Mouse (Mus musculus): Measurements from ENCODE around the gene Gm8439.

The Gm8439 gene

DNA sequence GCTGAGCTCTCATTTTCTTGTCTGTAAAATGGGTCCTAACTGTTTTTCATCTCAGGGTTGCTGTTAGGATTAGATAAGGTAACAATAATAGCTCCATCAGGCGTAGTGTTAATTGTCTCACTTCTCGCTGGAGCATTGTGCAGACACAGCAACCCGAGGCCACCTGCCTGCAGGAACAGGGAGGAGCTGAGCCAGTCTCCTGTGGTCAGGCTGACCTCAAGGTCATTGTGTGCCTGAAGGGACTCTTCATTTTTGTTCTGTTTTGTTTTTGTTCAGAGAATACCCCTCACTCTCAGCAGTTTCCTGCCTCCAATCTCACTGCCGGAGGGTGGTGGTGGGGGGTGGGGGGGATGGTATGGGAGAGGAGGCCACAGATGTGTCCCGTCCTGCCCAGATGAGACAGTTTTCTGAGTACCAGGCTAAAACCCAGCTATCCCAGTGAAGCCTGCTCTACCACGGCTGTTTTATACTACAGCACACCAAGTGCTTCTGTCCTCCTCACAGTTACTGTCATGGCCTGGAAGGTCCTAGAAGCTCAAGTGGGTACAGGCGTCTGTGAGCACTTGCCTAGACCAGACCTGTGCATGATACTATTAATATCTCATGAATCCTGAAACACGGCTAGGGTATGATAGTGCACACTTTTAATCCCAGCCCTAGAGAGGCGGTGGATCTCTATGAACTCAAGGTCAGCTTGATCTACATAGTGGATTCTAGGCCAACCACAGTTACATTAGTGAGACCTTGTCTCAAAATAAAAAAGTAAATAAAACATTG lies 23.9 kb downstream of the Gm8439 start:
- in situ Hi-C loops (cut with MboI) = no loop called here

DNA sequence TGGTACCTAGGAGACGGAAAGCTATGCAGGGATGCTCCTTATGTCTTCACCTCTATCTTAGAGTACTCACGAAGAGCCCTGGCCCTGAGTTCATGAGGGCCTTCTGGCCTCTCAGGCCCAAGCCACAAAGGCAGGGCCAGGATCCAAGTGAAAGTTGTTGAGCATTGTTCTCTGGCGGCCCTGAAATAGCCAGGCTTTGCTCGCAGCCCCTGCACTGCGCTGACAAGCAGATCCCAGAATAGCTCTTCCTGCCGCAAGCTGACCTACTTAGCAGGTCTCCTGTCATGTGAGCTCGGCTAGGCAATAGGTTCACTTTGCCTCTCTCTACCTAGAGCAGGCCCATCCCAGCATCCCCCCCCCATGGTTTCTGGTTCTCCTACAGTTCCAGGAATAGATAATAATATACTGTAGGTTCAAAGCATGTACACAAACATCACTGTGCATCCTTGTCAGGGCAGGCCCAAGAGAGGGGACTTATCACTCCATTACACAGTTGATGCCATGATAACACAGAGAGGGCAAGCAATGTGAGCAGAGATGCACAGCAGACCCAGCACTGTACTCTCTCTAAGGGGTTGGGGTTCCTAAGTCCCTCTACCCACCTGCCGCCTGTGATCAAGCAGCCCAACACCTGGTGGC lies 25.3 kb downstream of the Gm8439 start:
- in situ Hi-C loops (cut with MboI) = no loop called here

DNA sequence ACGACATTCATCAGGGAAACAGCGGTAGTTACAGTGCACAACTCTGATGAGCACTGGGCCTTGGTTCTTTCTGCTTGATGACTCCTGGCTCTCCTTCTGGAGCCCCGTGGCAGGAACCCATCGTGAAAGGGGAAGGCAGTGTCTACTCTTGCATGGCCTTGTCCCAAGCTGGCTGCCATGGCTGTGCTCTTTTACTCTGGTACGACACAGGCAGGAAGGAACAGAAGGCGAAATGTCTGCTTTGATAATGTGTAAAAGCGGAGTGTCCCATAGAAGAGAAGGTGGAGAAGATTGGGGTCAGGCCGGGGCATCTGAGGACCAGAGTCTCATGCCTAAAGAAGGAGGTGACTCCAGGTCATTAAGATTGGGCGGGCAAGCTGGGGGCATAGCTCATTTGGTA lies 26.1 kb downstream of the Gm8439 start:
- in situ Hi-C loops (cut with MboI) = no loop called here

DNA sequence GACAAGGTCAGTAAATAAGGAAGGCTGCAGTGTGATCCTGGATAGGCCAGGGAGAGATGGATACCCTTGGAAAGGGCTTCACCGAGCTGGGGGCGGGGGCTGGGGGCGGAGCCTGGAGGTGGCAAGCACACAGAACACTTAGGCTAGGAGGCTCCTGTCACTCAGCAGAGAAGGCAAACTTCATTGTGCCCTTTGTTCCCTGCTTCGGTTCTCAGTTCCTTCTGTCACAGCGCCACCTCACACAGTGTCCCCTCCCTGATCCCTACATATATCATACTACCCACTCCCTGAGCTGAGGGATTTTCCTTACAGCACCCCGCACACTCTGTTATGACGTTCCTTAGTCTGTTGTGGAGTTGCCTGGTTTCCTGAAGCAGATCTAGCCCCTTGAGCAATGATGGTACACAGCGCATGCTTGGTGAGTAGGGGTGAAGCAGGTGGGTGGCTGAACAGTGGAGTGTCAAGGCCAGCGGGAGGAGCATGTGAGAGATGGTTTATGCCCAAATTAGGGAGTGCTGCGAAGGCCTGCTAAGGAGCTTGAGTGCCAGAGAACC lies 27.1 kb downstream of the Gm8439 start:
- in situ Hi-C loops (cut with MboI) = no loop called here

DNA sequence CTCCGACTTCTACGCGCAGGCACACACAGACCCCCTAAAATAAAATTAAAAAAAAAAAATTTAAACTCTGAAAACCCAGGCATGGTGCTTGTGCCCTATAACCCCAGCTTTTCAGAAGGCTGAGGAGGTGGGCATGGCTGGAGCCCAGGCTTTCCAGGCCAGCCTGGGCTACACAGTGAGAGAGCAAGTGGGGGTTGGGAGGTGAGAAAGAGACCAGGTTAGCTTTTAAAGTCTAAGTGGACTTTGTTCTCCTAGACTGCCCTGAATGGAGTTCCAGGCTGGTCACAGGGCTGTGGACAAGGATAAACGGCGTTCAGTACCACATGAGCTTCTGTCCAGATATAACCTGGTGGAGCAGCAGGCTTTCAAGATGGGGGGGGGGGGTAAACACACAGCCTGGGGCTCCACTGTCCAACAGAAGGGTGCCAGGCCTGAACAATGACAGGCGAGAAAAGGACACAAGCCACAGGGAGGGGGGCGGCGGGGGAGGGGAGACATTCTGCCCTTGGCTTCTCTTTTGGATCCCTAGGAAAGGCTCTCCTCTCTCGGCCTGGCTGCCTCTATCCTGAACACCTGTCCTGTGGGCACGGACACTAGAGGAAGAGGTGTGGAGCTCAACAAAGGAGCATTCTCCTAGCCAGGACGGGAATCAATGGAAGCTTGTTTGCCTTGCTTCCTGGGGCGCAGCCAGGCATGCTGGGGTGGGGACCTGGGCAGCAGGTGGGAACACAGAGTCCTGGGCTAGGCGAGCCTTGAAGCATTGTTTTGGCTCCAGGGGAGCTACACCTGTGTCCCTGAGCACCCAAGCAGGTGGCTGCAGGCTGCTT lies 27.9 kb downstream of the Gm8439 start:
- in situ Hi-C loops (cut with MboI) = no loop called here

DNA sequence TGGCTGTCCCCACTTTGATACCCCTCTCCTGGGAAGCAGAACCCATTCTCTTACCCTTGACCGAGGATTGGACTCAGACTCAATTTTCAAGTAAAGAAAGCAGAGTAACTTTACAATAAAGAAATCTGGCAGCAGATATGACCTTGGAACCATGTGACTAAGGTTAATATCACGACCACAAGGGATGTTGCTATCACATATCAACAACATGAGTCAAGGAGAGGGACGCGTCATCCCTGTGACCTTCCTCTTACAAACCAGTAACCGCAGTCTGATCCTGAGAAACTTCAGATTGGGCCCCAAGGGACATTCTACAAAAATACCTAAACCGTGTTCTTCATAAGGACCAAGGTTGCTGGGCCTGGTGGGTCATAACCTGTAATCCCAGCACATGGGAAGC lies 39.2 kb downstream of the Gm8439 start:
- in situ Hi-C loops (cut with MboI) = no loop called here

DNA sequence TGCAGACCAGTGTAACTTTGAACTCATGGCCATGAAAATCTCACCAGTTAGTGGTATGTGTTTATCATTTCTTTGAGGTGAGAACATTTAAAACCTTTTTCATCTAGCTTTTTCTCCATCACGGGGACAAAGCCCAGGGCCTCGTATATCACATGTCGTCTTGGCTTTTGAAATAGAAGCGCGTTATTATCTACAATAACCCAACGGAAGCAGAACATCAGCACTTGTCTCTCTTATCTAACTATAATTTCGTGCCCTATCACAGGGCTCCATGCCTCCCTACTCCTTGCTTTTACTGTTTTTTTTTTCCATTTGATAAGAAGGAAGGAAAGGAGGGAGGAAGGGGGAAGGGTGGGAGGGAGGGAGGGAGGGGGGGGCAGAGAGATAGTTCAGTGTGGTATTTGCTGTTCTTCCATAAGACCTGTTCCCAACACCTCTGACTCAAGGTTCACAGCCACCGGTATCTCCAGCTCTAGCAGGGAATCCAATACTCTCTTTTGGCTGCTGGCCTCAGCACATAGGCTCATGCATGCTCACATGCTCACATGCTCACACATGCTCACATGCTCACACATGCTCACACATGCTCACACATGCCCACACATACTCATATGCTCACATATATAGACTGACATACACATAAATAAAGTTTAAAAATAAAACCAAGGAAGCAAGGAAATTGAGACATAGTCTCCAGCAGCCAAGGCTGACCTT lies 41.8 kb downstream of the Gm8439 start:
- in situ Hi-C loops (cut with MboI) = no loop called here

DNA sequence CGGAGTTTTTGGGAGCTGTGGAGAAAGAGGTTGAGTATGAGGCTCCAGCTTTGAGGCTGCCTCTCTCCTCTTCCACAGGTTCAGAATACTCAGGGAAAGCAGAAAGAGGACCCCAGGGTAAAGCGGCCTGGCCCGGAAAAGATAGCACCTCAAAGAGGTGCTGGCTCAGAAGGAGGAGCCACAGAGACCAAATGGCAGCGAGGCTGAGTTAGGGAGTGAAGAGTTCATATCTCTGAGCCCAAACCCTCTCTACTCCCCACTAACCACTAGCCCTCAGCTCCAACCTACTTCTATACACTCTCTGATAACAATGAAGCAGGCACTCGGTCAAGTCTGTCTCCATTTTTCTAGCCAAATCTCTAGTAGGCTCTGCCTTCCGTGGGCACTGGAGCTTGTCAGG lies 43.3 kb downstream of the Gm8439 start:
- in situ Hi-C loops (cut with MboI) = no loop called here

DNA sequence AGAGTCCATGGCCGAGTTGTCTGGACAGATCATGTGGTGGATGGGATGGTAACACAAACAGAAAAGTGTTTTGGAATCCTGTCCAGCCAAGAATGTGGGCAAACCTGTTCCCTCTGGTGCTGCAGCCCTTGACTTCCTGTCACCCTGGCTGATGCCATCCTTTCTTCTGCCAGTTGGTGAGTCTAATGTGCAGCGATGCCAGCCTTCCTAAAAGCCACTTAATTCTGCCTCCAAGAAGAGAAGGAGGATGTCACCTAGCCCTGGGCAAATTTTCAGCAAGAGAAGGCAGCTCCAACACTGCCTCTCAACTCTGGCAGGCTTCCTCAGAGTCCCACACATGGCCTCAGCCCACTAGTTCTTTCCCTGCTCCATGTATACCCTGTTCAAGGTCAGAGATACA lies 46.8 kb downstream of the Gm8439 start:
- in situ Hi-C loops (cut with MboI) = no loop called here

DNA sequence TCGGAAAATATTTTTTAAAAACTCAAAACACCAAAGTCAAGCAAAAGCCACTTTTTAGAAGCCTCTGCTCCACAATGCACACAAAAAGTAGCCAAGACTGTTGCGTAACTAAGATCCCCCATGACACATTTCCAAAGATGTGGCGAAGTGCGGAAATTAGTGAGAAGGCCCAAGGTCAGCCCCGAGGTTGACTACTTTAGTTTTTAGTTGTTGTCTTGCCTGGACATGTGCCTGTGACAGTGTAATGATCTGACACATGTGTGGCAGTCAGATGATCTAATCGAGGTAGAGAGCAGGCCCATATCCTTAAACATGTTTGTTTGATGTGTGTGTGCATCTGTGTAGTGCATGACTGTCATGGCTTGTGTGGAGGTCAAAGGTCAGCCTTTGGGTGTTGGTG lies 53.4 kb downstream of the Gm8439 start:
- in situ Hi-C loops (cut with MboI) = no loop called here

DNA sequence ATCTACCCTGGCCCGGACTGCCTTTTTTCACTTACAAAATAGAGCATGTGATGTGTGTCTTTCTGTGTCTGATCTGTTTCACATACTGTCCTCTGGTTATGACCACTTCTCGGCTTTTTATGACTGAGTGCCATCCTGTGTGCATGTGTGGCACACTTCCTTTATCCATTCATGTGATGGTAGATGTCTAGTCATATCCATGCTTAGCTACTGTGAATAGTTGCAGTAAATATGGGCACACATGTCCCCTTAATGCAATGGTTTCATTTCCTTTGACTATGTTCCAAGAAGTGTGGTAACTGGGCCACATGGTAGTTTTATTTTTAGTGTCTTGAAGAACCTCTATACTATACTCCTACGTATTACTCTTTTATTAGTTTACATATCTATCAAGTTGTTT lies 55.4 kb downstream of the Gm8439 start:
- in situ Hi-C loops (cut with MboI) = no loop called here

DNA sequence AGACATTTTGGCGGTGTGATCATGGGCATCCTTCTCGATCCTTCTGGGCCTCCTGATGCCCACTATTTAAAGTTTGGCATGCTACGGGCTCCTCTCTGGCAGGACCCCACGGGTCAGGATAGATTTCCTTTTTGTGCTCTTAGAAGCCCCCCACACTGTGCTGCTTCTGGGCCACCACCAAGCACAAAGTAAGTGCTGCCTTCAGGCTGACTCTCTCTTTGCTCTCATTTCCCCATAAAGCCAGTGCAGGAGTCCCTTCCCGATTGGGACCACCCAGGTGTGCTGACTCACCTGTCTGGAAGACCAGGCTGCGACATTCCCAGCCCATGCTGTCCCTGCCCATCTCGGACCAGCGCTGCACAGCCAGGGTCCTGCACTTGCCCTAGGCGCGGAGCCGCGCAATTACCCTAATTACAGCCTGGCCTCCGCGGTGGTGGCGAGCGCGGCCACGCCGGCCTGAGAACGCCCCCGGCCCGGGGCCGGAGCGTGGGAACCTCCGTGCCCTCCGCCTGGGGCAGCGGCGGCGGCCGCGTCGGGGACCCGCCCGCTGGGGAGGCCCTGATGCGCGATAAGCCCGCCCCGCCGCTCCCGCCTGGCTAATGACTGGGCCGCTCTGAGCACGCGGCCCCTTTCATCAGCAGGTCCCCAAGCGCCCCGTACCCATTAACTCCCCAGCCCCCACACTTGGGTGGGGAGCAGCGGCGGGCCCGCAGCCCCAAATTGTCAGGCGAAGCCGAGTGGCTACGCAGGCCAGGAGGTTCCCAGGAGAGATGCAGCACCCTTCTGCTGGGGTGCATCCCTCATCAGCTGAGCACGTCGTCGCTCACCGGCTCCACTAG lies 61.0 kb downstream of the Gm8439 start:
- in situ Hi-C loops (cut with MboI) = no loop called here

DNA sequence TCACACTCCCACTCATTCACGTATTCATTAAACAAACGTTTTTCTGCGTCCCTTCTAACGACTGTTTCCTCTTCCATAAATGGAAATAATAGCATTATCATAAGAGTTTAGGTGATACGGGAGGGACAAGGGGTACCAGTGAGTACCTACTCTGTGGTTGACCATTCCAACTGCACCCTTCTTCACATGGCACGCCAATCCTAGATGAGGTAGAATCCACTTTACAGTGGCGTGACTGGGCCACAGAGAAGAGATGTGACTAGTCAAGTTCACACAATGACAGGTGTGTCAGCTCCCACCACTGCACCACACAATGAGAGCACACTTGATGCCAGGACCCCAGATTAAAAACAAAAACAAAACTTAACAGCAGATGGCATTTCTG lies 61.7 kb downstream of the Gm8439 start:
- in situ Hi-C loops (cut with MboI) = no loop called here

DNA sequence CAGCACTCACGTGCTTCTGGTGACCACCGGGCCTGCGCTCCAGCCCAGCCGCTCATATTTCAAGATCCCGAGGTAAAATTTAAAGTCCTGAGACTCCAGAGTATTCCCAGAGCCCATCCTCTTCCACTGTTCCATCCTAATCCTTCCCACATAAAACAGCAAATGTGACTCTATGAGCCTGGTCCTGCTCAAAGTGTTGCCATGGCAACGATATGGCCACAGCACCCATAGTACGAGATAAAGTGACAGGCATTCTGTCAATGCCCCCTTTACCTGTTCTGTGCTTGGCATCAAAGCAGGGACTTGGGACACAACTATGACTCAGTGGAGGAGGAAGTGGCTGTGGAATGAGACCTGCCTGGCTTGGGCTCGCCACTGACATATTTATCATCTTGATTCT lies 67.4 kb downstream of the Gm8439 start:
- in situ Hi-C loops (cut with MboI) = no loop called here
